Mouse (Mus musculus) brain, embryonic 14.5 days (tissue): ENCODE data around the gene Lsamp. TPM values are rescaled to one million over a fixed set of nuclear protein-coding genes. Genes with fewer than 3 reads are reported as not detected.

Source experiments
- DNase-seq: peaks from one replicate; pipeline ENCODE4 v3.0.0-alpha.2; 2011; ENCODE audit warnings: low read depth
- CTCF ChIP-seq: fragments of 200-500 bp; IDR thresholded peaks from 2 replicates; pipeline ENCODE4 v1.5.1; 2012; ENCODE audit warnings: inconsistent platforms, mild to moderate bottlenecking, moderate library complexity, borderline replicate concordance; ENCODE audit not compliant: insufficient read depth, insufficient read length; ENCODE audit errors: extremely low read depth
- POLR2A ChIP-seq: fragments of 200-500 bp; IDR thresholded peaks from 2 replicates; pipeline ENCODE4 v1.6.1; 2012; ENCODE audit warnings: mild to moderate bottlenecking, inconsistent platforms, borderline replicate concordance; ENCODE audit not compliant: poor library complexity, insufficient read depth, insufficient read length, severe bottlenecking; ENCODE audit errors: extremely low read depth
- polyA plus RNA-seq: library from polyadenylated mRNA; depleted of rRNA; stranded (reverse); fragments of >200 nt; gene quantifications from 2 replicates; pipeline ENCODE4 v1.2.3, GENCODE M21; 2012

The Lsamp gene
- polyA plus RNA-seq, 1 experiment, result 45.1 TPM

DNA sequence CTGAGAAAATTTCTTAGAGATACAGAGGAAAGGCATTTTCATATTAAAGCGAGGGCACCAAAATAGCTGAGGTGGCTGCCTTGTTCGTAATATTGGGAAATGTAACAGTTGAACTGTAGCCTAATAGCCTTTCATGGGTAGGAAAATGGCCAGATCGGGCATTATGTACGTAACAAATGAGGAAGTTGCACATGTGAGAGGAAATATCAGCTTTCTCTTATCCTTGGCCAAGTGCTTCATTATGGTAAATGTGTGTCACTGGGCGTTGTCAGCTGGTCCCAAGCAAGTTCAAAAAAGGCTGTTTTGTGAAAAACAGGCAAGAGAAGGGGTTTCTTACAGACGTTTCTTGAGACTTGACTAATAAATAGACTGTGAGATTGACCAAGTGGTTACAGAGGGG lies 2195.9 kb downstream of the Lsamp start:
- TF ChIP-seq POLR2A (no peak), CTCF (no peak)
- peak; percentile 43 for DNase-seq

DNA sequence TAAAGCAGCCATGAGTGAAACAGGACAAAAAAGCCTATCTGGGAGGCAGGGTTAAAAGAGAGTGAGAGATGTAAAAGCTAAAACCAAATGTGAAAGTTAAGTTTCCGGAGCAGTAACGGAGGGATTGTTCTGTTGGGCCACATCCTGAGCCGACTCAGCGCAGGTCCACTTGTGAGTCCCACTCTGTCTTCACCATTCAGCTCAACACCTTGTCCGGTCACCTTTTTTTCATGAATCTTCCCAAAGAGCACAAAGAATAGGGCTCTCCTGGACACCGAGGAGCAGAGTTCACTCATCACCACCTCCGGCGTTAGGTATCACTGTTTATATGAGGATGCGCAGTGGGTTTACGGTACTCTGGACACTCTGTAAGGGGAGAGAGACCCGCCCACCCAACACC lies 2196.3 kb downstream of the Lsamp start:
- TF ChIP-seq POLR2A, result no peak
- TF ChIP-seq CTCF, result no peak
- DNase-seq, result no peak

DNA sequence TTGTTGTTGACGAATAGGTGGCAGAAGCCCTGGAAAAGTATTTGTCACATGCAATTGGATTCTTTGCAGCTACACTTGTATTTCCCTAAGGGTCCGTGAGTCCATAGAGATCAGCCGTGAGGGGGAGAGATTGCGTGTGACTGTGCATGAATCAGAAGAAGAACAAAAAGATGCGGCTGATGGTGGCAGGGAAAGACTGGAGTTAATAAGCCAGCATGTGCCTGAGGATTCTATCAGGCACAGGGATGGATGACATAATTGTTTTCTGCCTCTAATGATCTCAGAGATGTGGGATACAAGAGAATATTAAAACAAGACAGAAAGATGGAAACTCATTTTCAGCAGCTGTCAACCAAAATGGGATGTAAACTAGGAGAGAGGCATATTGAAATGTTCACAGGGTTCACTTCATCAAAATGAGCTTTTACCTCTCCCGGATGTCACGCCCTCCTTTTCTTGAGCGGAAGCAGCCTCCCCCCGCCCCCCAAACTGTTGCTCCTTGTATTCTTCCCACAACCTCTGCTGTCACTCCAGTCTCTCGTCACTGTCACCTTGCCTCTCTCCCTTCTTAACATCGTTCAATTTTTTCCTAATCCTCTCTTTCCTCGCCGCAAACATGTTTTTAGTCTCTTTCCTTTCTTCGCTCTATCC lies 2205.4 kb downstream of the Lsamp start:
- TF ChIP-seq POLR2A (no peak), CTCF (no peak)
- peak; percentile 85 for DNase-seq

DNA sequence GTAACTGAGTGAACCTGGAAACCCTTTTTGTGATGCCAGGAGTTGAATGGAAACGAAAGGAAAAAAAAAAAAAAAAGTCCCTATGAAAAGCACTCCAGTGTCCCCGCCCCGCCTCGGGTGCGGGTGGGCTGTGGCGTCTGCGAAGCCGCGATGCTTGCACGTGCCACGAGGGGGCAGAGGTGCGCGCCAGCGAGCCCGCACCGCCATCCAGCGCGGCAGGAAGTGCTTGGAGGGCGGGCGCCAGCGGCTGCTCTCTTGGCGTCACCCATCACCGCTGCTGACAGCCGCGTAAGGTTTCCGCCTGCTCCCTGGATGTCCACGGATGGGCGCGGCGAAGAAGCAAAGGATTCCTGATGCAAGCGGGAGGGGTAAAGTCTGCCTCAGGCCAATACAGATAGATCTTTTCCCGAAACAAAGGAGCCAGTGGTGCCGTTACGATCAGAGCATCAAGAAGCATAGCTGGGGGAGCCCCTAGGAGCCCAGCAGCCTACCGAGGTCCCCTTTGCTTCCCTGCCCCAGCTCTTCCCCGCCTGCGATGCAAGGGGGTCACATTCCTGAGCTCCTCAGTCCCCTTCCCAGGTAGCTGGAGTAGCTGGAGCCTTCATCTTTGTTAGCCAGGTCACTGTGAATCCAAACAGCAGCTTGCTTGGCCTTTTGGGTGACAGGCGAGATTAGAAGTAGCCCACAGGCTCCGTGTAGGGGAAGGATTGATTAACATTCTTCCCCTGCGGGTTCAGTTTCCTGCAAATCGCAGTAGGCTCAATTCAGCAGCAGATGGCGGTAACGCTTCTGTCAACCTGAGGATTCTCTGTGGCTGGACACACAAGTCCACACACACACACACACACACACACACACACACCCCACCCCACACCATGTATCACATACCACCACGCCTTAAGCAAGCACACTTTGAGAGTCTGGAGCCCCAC lies 2206.2 kb downstream of the Lsamp start:
- TF ChIP-seq POLR2A, result peak; percentile 73; the same call in 1 of the 2 replicates
- TF ChIP-seq CTCF, result peak; percentile 84
- peak; percentile 97 for DNase-seq
